Mouse (Mus musculus) liver, embryonic 16.5 days (tissue): ENCODE data around the gene Prkar2b. TPM values are rescaled to one million over a fixed set of nuclear protein-coding genes. Genes with fewer than 3 reads are reported as not detected.

ENCODE experiments used
- ATAC-seq: fragments of 200-750 bp; cut with Nextera tagmentation; 2 replicates; pipeline ENCODE4 v1.8.0; 2017; ENCODE audit warnings: low read depth, mild to moderate bottlenecking, moderate number of reproducible peaks, moderate library complexity
- H3K27ac ChIP-seq: fragments of 300-500 bp; sonication (generic); 2 replicates; pipeline ENCODE4 v1.5.1; 2014; ENCODE audit warnings: mild to moderate bottlenecking, low read length
- H3K27me3 ChIP-seq: fragments of 300-500 bp; sonication (generic); 2 replicates; pipeline ENCODE4 v1.6.1; 2014; ENCODE audit warnings: low read depth, low read length, mixed read lengths; ENCODE audit not compliant: control insufficient read depth, insufficient read depth
- H3K36me3 ChIP-seq: fragments of 300-500 bp; sonication (generic); 2 replicates; pipeline ENCODE4 v1.6.1; 2014; ENCODE audit warnings: mild to moderate bottlenecking; ENCODE audit not compliant: control insufficient read depth, insufficient read depth
- H3K4me1 ChIP-seq: fragments of 300-500 bp; sonication (generic); 2 replicates; pipeline ENCODE4 v1.6.1; 2014; ENCODE audit warnings: low read depth, low read length, mixed read lengths; ENCODE audit not compliant: control insufficient read depth
- H3K4me2 ChIP-seq: fragments of 300-500 bp; sonication (generic); 2 replicates; pipeline ENCODE4 v1.6.1; 2014; ENCODE audit warnings: low read depth, low read length, mixed read lengths
- H3K4me3 ChIP-seq: fragments of 300-500 bp; sonication (generic); 2 replicates; pipeline ENCODE4 v1.5.1; 2014; ENCODE audit warnings: low read depth, mild to moderate bottlenecking, low read length
- H3K9ac ChIP-seq: fragments of 300-500 bp; sonication (generic); 2 replicates; pipeline ENCODE4 v1.6.1; 2014; ENCODE audit warnings: low read depth, low read length
- H3K9me3 ChIP-seq: fragments of 300-500 bp; sonication (generic); replicated peaks from 2 replicates; pipeline ENCODE4 v1.6.1; 2016; ENCODE audit warnings: low read length; ENCODE audit not compliant: control insufficient read depth
- WGBS: fragments of 180-500 bp; shearing (Covaris S2); extraction: QIAGEN DNeasy Blood & Tissue Kit; methylation state at CpG from one replicate; pipeline ENCODE4 v1.1.7; 2014; ENCODE audit not compliant: insufficient replicate concordance; 5-methylcytosine and 5-hydroxymethylcytosine counted together
- polyA plus RNA-seq: library from polyadenylated mRNA; unstranded; fragments of >200 nt; fragmentation: Nextera tagmentation; extraction: Ambion mirVana; gene quantifications from 2 replicates; pipeline ENCODE4 v1.2.1, GENCODE M21; 2015

Prkar2b gene
- polyA plus RNA-seq, 1 experiment from 2014 or later: 53.8 TPM

DNA sequence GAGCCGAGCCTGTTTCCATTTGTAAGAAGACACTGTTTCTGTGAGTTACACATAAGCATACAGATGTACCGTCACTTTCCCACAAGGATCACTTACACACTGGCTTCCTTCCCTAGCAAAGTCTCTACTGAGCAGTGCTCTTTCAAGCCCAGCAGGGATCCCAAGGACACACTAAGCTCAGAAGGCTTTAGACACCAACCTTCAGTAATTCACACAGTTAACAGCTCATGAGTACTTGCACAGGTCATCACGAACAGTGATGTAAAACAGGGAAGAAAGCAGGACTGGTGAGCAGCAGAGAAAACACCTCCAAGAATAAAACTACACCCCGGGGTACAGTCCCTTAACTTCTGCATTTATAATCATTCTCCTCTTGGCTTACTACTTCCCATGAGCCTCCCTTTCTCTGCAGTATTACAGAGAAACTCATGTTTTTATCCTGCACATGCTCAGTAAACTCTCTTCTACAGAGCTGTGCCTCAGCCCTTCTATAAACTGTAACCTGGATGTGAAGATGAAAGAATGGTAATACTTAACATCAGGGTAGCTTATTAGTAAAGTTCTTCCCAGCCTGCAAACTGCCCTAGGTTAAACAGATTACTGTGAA, 122.6 kb downstream of the Prkar2b start:
- H3K4me2 ChIP-seq: no peak overlapping the region
- no peak overlapping the region for H3K9ac ChIP-seq
- H3K4me1 ChIP-seq: peaks cover 9% of the 10 kb centered on the region
- peaks cover 59% of the 10 kb centered on the region for H3K36me3 ChIP-seq
- H3K27me3 ChIP-seq: no peaks in the 10 kb centered on the region
- H3K27ac ChIP-seq: no peak overlapping the region
- 80% methylated on average over 4 of the region's 4 CpGs for WGBS
- no peak overlapping the region for H3K4me3 ChIP-seq
- no peak for ATAC-seq
- H3K9me3 ChIP-seq: no peaks in the 10 kb centered on the region

DNA sequence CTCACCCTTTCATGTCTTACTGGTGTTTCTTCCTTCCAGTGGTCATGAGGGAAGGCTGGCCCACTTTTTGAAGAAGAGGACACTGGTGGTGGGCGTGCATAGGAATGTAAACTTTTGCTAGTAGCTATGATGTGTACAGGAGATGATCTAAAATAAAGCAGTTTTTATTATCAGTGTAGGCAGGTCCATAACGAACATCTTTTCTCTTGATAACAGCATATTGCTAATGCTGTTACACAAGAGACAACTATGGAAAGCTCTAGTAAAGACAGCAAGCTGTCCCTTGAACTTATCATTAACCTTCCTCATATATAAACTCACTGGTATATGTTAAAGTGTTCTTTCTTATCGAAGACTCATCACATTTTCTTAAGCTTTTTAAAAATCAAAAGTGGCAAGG, 123.5 kb downstream of the Prkar2b start:
- peak; percentile 41; the same call in 1 of the 2 replicates for ATAC-seq
- Histone ChIP-seq H3K9ac (no peak overlapping the region), H3K27ac (no peak overlapping the region), H3K36me3 (peaks cover 59% of the 10 kb centered on the region), H3K4me2 (no peak overlapping the region), H3K4me3 (no peak overlapping the region), H3K4me1 (peaks cover 1% of the 10 kb centered on the region; the same call in 1 of the 2 replicates), H3K27me3 (no peaks in the 10 kb centered on the region), H3K9me3 (no peaks in the 10 kb centered on the region)
- 47% methylated on average over 3 of the region's 3 CpGs for whole genome bisulfite sequencing

DNA sequence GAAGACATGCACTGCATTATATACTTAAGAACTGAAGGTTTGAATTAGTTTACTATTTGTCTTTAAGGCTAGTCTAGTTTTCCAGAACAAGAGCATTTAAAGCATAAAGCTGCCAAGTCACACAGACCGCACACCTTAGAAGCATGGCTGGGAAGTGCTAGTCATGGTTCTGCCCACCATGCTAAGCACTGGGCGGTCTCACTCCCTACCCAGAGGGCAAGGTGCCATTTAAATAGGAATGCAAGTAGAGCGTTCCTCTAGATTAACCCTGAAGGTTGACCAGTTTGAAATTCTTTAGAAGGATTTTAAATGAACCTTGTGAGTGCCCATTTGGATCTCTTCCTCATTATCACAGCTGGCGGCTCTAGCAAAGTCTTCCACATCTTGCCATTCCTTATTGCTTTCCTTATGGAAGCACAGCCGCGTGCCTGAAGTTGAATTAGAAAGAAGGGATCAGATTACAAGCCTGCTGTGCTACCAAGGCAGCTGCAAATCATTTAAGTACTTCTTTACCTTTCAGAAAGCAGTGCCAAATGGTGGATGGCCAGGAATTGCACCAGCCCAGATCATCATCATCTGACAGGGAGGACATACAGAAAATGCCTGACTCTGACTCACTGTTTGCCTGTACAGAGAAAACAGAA, 124.3 kb downstream of the Prkar2b start:
- no peak overlapping the region for H3K27ac ChIP-seq
- ATAC-seq: no peak

DNA sequence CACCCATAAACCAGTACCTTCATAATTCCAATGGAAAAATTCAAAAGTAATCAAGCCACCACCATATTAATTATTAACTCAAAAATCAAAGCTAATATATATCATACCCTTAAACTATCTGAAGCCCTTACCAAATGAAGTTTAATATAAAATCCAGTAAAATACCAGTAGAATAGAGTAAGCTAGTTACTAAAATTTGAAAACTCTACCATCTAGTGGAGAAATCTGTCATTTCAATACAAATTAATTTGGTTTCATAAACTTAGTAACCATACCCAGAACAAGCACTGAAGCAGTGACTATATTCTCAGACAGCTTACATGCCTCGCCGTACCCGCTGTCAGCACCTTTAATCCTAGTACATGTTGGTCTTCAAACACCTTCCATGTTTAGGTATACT, 129.3 kb downstream of the Prkar2b start:
- Histone ChIP-seq H3K27ac (no peak overlapping the region), H3K4me1 (no peaks in the 10 kb centered on the region), H3K9ac (no peak overlapping the region), H3K4me3 (no peak overlapping the region), H3K27me3 (no peaks in the 10 kb centered on the region), H3K9me3 (no peaks in the 10 kb centered on the region), H3K4me2 (no peak overlapping the region), H3K36me3 (peaks cover 53% of the 10 kb centered on the region)
- 97% methylated on average over 3 of the region's 3 CpGs for WGBS
- ATAC-seq: no peak

More for the DNA sequence above, 124.3 kb downstream of the Prkar2b start:
- Histone ChIP-seq H3K4me3 (no peak overlapping the region), H3K9ac (no peak overlapping the region), H3K4me2 (no peak overlapping the region), H3K27me3 (no peaks in the 10 kb centered on the region), H3K36me3 (peaks cover 65% of the 10 kb centered on the region), H3K9me3 (no peaks in the 10 kb centered on the region), H3K4me1 (no peaks in the 10 kb centered on the region)
- WGBS: 77% methylated on average over 6 of the region's 6 CpGs

DNA sequence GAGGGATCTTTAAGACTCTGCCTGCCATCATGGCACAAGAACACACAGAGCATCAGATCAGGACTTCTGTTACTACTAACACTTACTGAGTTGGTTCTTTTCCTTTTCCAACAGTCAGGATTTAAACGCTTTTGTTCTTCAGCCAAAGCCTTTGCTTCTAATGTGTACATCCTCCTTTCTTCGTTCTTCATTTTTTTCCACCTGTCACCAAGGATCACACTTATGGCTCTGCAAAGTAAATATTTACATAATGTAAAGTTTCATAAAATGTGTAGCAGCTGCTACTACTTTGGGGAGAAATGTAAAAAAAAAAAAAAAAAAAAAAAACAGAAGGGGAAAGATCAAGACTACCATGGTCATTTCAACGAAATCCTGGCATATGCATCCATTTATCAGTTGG, 132.6 kb downstream of the Prkar2b start:
- no peak for ATAC-seq
- no peak overlapping the region for H3K4me3 ChIP-seq
- no peak overlapping the region for H3K9ac ChIP-seq
- H3K4me1 ChIP-seq: no peaks in the 10 kb centered on the region
- no peaks in the 10 kb centered on the region for H3K9me3 ChIP-seq
- no peak overlapping the region for H3K27ac ChIP-seq
- 77% methylated on average over 3 of the region's 3 CpGs for WGBS
- no peak overlapping the region for H3K4me2 ChIP-seq
- no peaks in the 10 kb centered on the region for H3K27me3 ChIP-seq
- peaks cover 41% of the 10 kb centered on the region for H3K36me3 ChIP-seq

DNA sequence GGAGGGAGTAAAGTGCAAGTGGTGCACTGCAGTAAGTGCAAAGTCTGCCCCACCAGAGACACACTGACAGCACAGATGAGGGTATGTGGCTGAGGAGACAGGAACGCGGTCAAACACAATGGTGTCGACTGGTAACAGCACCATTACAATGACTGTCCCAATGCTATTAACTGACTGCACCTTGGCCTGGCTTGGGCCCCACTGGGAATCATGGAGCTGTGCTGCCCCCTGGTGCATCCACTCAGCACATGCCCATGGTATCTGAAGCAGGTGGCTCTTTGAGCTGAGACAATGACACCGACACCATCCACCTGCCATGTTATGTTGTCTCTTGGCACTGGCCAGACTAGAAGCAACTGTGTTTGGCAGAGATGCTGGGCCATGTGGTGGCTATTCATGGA, 134.4 kb downstream of the Prkar2b start:
- no peak overlapping the region for H3K27ac ChIP-seq
- H3K27me3 ChIP-seq: no peaks in the 10 kb centered on the region
- peaks cover 32% of the 10 kb centered on the region for H3K36me3 ChIP-seq
- H3K4me1 ChIP-seq: no peaks in the 10 kb centered on the region
- H3K4me2 ChIP-seq: no peak overlapping the region
- H3K9me3 ChIP-seq: no peaks in the 10 kb centered on the region
- 72% methylated on average over 4 of the region's 4 CpGs for WGBS
- H3K4me3 ChIP-seq: no peak overlapping the region
- ATAC-seq: peak; percentile 64
- no peak overlapping the region for H3K9ac ChIP-seq

DNA sequence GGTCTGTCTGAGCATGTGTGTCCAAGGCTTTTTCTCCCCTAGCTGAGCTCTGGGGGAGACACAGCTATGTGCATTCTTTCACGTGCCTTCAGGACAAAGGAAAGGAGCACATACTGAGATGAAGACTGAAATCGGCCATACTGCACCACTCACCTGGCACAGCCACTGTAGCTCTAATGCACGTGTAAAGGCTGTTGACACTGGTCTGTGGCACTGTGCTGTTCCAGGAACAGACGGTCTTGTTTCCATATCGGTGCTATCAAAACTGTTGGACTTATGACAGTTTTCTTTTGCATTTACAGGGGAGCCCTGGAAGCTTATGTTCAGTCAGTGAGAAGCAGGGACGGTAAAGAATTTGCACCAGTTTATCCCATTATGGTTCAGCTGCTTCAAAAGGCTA, 135.8 kb downstream of the Prkar2b start:
- no peak for ATAC-seq
- WGBS: 77% methylated on average over 6 of the region's 6 CpGs
- H3K4me2 ChIP-seq: no peak overlapping the region
- H3K9me3 ChIP-seq: no peaks in the 10 kb centered on the region
- no peak overlapping the region for H3K9ac ChIP-seq
- H3K36me3 ChIP-seq: peaks cover 26% of the 10 kb centered on the region
- peaks cover 2% of the 10 kb centered on the region; the same call in 1 of the 2 replicates for H3K4me1 ChIP-seq
- no peak overlapping the region for H3K27ac ChIP-seq
- no peaks in the 10 kb centered on the region for H3K27me3 ChIP-seq
- no peak overlapping the region for H3K4me3 ChIP-seq

DNA sequence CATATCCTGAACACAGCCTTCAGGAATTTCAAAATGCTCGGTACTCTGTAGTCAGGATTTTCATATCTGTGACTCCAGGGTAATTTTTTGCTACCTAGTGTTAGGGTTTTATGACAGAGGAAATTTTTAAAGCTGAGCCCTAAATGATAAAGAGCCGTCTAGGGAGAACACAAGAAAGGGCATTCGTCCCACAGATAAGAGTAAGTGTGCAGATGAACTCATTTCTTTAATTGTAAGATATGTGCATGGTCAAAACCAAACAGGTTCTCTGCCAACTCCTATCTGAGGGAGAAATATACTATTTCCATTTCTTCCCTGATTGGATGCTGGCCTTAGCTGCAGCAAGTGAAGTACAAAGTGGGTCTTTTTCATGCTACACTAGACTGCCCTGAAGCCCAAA, 137.0 kb downstream of the Prkar2b start:
- ATAC-seq: no peak
- no peak overlapping the region for H3K27ac ChIP-seq
- no peaks in the 10 kb centered on the region for H3K9me3 ChIP-seq
- no peak overlapping the region for H3K9ac ChIP-seq
- H3K4me3 ChIP-seq: no peak overlapping the region
- WGBS: 42% methylated on average over 3 of the region's 3 CpGs
- H3K27me3 ChIP-seq: no peaks in the 10 kb centered on the region
- H3K4me2 ChIP-seq: no peak overlapping the region
- H3K4me1 ChIP-seq: peaks cover 2% of the 10 kb centered on the region; the same call in 1 of the 2 replicates
- H3K36me3 ChIP-seq: peaks cover 24% of the 10 kb centered on the region
